Mouse (Mus musculus) liver, embryonic 16.5 days (tissue): ENCODE measurements at regions not wholly inside any gene's neighbourhood (a gene's known extent, or its start where the extent isn't known, plus 50 kb on each side); places are given as distances from the start of the nearest gene placed in this dataset.

Experiments used
- ATAC-seq: fragments of 200-750 bp; cut with Nextera tagmentation; 2 replicates; pipeline ENCODE4 v1.8.0; 2017; ENCODE audit warnings: low read depth, mild to moderate bottlenecking, moderate number of reproducible peaks, moderate library complexity
- H3K27ac ChIP-seq: fragments of 300-500 bp; sonication (generic); 2 replicates; pipeline ENCODE4 v1.5.1; 2014; ENCODE audit warnings: mild to moderate bottlenecking, low read length
- H3K27me3 ChIP-seq: fragments of 300-500 bp; sonication (generic); 2 replicates; pipeline ENCODE4 v1.6.1; 2014; ENCODE audit warnings: low read depth, low read length, mixed read lengths; ENCODE audit not compliant: control insufficient read depth, insufficient read depth
- H3K36me3 ChIP-seq: fragments of 300-500 bp; sonication (generic); 2 replicates; pipeline ENCODE4 v1.6.1; 2014; ENCODE audit warnings: mild to moderate bottlenecking; ENCODE audit not compliant: control insufficient read depth, insufficient read depth
- H3K4me1 ChIP-seq: fragments of 300-500 bp; sonication (generic); 2 replicates; pipeline ENCODE4 v1.6.1; 2014; ENCODE audit warnings: low read depth, low read length, mixed read lengths; ENCODE audit not compliant: control insufficient read depth
- H3K4me2 ChIP-seq: fragments of 300-500 bp; sonication (generic); 2 replicates; pipeline ENCODE4 v1.6.1; 2014; ENCODE audit warnings: low read depth, low read length, mixed read lengths
- H3K4me3 ChIP-seq: fragments of 300-500 bp; sonication (generic); 2 replicates; pipeline ENCODE4 v1.5.1; 2014; ENCODE audit warnings: low read depth, mild to moderate bottlenecking, low read length
- H3K9ac ChIP-seq: fragments of 300-500 bp; sonication (generic); 2 replicates; pipeline ENCODE4 v1.6.1; 2014; ENCODE audit warnings: low read depth, low read length
- H3K9me3 ChIP-seq: fragments of 300-500 bp; sonication (generic); replicated peaks from 2 replicates; pipeline ENCODE4 v1.6.1; 2016; ENCODE audit warnings: low read length; ENCODE audit not compliant: control insufficient read depth
- WGBS: fragments of 180-500 bp; shearing (Covaris S2); extraction: QIAGEN DNeasy Blood & Tissue Kit; methylation state at CpG from one replicate; pipeline ENCODE4 v1.1.7; 2014; ENCODE audit not compliant: insufficient replicate concordance; 5-methylcytosine and 5-hydroxymethylcytosine counted together

- Histone ChIP-seq H3K36me3 (no peaks in the 10 kb centered on the region), H3K4me2 (no peak overlapping the region), H3K4me1 (no peaks in the 10 kb centered on the region), H3K27me3 (no peaks in the 10 kb centered on the region), H3K9me3 (no peaks in the 10 kb centered on the region), H3K4me3 (no peak overlapping the region), H3K27ac (no peak overlapping the region), H3K9ac (no peak overlapping the region)
- 52% methylated on average over 12 of the region's 12 CpGs for WGBS
- ATAC-seq, result no peak
Measured at GRCm38 (mm10) chr9:120628794-120629560, 57.7 kb downstream of the Rpl14 start.

- no peak overlapping the region for H3K4me2 ChIP-seq
- no peaks in the 10 kb centered on the region for H3K4me1 ChIP-seq
- H3K27ac ChIP-seq, result no peak overlapping the region
- 68% methylated on average over 11 of the region's 11 CpGs for WGBS
- no peak overlapping the region for H3K4me3 ChIP-seq
- no peaks in the 10 kb centered on the region for H3K36me3 ChIP-seq
- H3K9ac ChIP-seq, result no peak overlapping the region
- H3K9me3 ChIP-seq, result no peaks in the 10 kb centered on the region
- no peaks in the 10 kb centered on the region for H3K27me3 ChIP-seq
- no peak for ATAC-seq
Measured at GRCm38 (mm10) chr9:120629609-120630008, 58.4 kb downstream of the Rpl14 start.

GRCm38 (mm10) chr9:120632821-120633220 is 61.6 kb downstream of the Rpl14 start:
- Histone ChIP-seq H3K36me3 (no peaks in the 10 kb centered on the region), H3K27ac (no peak overlapping the region), H3K4me1 (no peaks in the 10 kb centered on the region), H3K4me2 (no peak overlapping the region), H3K9ac (no peak overlapping the region), H3K9me3 (no peaks in the 10 kb centered on the region), H3K27me3 (no peaks in the 10 kb centered on the region), H3K4me3 (no peak overlapping the region)
- no peak for ATAC-seq
- WGBS, result 74% methylated on average over 10 of the region's 10 CpGs

GRCm38 (mm10) chr9:120642656-120643055 is 71.4 kb downstream of the Rpl14 start:
- 57% methylated on average over 4 of the region's 4 CpGs for WGBS
- Histone ChIP-seq H3K4me2 (no peak overlapping the region), H3K9me3 (no peaks in the 10 kb centered on the region), H3K27ac (no peak overlapping the region), H3K4me3 (no peak overlapping the region), H3K36me3 (no peaks in the 10 kb centered on the region), H3K4me1 (no peaks in the 10 kb centered on the region), H3K27me3 (no peaks in the 10 kb centered on the region), H3K9ac (no peak overlapping the region)
- ATAC-seq, result no peak

GRCm38 (mm10) chr9:120643371-120643770 is 72.1 kb downstream of the Rpl14 start:
- no peaks in the 10 kb centered on the region for H3K9me3 ChIP-seq
- no peak for ATAC-seq
- H3K4me3 ChIP-seq, result no peak overlapping the region
- no peak overlapping the region for H3K9ac ChIP-seq
- no peaks in the 10 kb centered on the region for H3K4me1 ChIP-seq
- WGBS, result 77% methylated on average over 3 of the region's 3 CpGs
- no peak overlapping the region for H3K4me2 ChIP-seq
- H3K27me3 ChIP-seq, result no peaks in the 10 kb centered on the region
- H3K36me3 ChIP-seq, result no peaks in the 10 kb centered on the region
- no peak overlapping the region for H3K27ac ChIP-seq

- Histone ChIP-seq H3K4me3 (no peak overlapping the region), H3K36me3 (no peaks in the 10 kb centered on the region), H3K9ac (no peak overlapping the region), H3K4me2 (no peak overlapping the region), H3K27ac (no peak overlapping the region), H3K9me3 (no peaks in the 10 kb centered on the region), H3K27me3 (no peaks in the 10 kb centered on the region), H3K4me1 (no peaks in the 10 kb centered on the region)
- no peak for ATAC-seq
- WGBS, result 98% methylated on average over 10 of the region's 10 CpGs
Measured at GRCm38 (mm10) chr9:120645776-120646175, 74.5 kb downstream of the Rpl14 start.

GRCm38 (mm10) chr9:120646806-120647667 is 75.8 kb downstream of the Rpl14 start:
- Histone ChIP-seq H3K4me2 (no peak overlapping the region), H3K4me3 (no peak overlapping the region), H3K9ac (no peak overlapping the region), H3K27ac (no peak overlapping the region), H3K4me1 (no peaks in the 10 kb centered on the region), H3K27me3 (no peaks in the 10 kb centered on the region), H3K9me3 (no peaks in the 10 kb centered on the region), H3K36me3 (no peaks in the 10 kb centered on the region)
- 65% methylated on average over 10 of the region's 10 CpGs for WGBS
- ATAC-seq, result no peak

- H3K27me3 ChIP-seq, result no peaks in the 10 kb centered on the region
- H3K4me3 ChIP-seq, result no peak overlapping the region
- H3K9me3 ChIP-seq, result no peaks in the 10 kb centered on the region
- H3K27ac ChIP-seq, result no peak overlapping the region
- no peaks in the 10 kb centered on the region for H3K36me3 ChIP-seq
- no peak overlapping the region for H3K9ac ChIP-seq
- WGBS, result 66% methylated on average over 7 of the region's 7 CpGs
- H3K4me1 ChIP-seq, result no peaks in the 10 kb centered on the region
- no peak for ATAC-seq
- no peak overlapping the region for H3K4me2 ChIP-seq
Measured at GRCm38 (mm10) chr9:120647668-120647955, 76.4 kb downstream of the Rpl14 start.

GRCm38 (mm10) chr9:120652733-120653132 is 81.5 kb downstream of the Rpl14 start:
- no peaks in the 10 kb centered on the region for H3K4me1 ChIP-seq

More at GRCm38 (mm10) chr9:120652733-120653132, 81.5 kb downstream of the Rpl14 start:
- 69% methylated on average over 14 of the region's 14 CpGs for WGBS
- Histone ChIP-seq H3K36me3 (no peaks in the 10 kb centered on the region), H3K27me3 (no peaks in the 10 kb centered on the region), H3K4me2 (no peak overlapping the region), H3K9ac (no peak overlapping the region), H3K4me3 (no peak overlapping the region), H3K27ac (no peak overlapping the region), H3K9me3 (no peaks in the 10 kb centered on the region)
- no peak for ATAC-seq
